Mouse (Mus musculus) neural tube, embryonic 13.5 days (tissue): ENCODE data around the gene Actl7b. TPM values are rescaled to one million over a fixed set of nuclear protein-coding genes. Genes with fewer than 3 reads are reported as not detected.

Experiments used
- ATAC-seq: fragments of 200-750 bp; cut with Nextera tagmentation; 2 replicates; pipeline ENCODE4 v1.8.0; 2017; ENCODE audit warnings: low read depth, mild to moderate bottlenecking, moderate TSS enrichment, moderate library complexity
- H3K27ac ChIP-seq: fragments of 300-500 bp; sonication (generic); replicated peaks from 2 replicates; pipeline ENCODE4 v1.5.1; 2015; ENCODE audit warnings: moderate library complexity, mild to moderate bottlenecking, inconsistent platforms
- H3K27me3 ChIP-seq: fragments of 300-500 bp; sonication (generic); 2 replicates; pipeline ENCODE4 v1.6.1; 2015; ENCODE audit warnings: mild to moderate bottlenecking, inconsistent platforms
- H3K36me3 ChIP-seq: fragments of 300-500 bp; sonication (generic); 2 replicates; pipeline ENCODE4 v1.6.1; 2015; ENCODE audit warnings: mild to moderate bottlenecking, inconsistent platforms
- H3K4me1 ChIP-seq: fragments of 300-500 bp; sonication (generic); replicated peaks from 2 replicates; pipeline ENCODE4 v1.6.1; 2015; ENCODE audit warnings: inconsistent platforms
- H3K4me2 ChIP-seq: fragments of 300-500 bp; sonication (generic); 2 replicates; pipeline ENCODE4 v1.6.1; 2015; ENCODE audit warnings: inconsistent platforms, mild to moderate bottlenecking, moderate library complexity
- H3K4me3 ChIP-seq: fragments of 300-500 bp; sonication (generic); 2 replicates; pipeline ENCODE4 v1.5.1; 2015; ENCODE audit warnings: mild to moderate bottlenecking, inconsistent platforms
- H3K9ac ChIP-seq: fragments of 300-500 bp; sonication (generic); 2 replicates; pipeline ENCODE4 v1.6.1; 2015; ENCODE audit warnings: moderate library complexity, mild to moderate bottlenecking, inconsistent platforms
- H3K9me3 ChIP-seq: fragments of 300-500 bp; sonication (generic); 2 replicates; pipeline ENCODE4 v1.6.1; 2016; ENCODE audit warnings: inconsistent platforms
- WGBS: fragments of 180-500 bp; shearing (Covaris S2); methylation state at CpG from one replicate; pipeline ENCODE4 v1.1.7; 2015; 5-methylcytosine and 5-hydroxymethylcytosine counted together
- polyA plus RNA-seq: library from polyadenylated mRNA; unstranded; fragments of >200 nt; fragmentation: Nextera tagmentation; extraction: Ambion mirVana; gene quantifications from 2 replicates; pipeline ENCODE4 v1.2.1, GENCODE M21; 2015

Gene Actl7b
- polyA plus RNA-seq, result not detected in 2 replicates

DNA sequence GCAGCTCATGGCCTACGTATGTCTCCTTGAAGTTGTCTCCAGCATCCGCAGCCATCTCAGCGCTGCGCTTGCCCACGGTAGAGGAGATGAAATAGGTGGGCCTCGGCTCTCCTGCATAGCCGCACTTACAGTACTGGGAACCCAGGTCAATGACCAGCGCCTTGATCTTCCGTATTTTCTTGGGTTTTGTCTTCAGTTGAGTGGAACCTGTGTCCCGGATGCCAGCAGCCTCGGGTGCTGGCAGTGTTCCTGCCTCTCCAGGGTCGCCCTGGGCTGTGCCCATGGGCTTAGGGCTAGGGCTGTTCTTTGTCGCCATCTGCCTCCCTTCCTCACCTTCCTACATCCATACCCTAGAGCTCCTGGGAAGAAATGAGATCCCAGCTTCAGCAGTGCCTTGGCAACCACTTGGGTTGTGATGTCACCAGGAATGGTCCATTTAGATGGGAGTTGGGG is at the start of gene Actl7b:
TSS of gene Actl7b (minus strand) at position 403 of the 453 bp plus-strand sequence.
- no peak within 1 kb of the TSS for H3K9ac ChIP-seq
- H3K27me3 ChIP-seq, result no peaks in the 10 kb centered on the region
- no peak within 1 kb of the TSS for H3K27ac ChIP-seq
- H3K9me3 ChIP-seq, result no peaks in the 10 kb centered on the region
- H3K4me1 ChIP-seq, result no peaks in the 10 kb centered on the region
- H3K4me3 ChIP-seq, result no peak within 1 kb of the TSS
- H3K36me3 ChIP-seq, result peaks cover 21% of the 10 kb centered on the region
- H3K4me2 ChIP-seq, result no peak within 1 kb of the TSS
- no peak for ATAC-seq
- WGBS, result 94% methylated on average over 13 of the region's 13 CpGs

DNA sequence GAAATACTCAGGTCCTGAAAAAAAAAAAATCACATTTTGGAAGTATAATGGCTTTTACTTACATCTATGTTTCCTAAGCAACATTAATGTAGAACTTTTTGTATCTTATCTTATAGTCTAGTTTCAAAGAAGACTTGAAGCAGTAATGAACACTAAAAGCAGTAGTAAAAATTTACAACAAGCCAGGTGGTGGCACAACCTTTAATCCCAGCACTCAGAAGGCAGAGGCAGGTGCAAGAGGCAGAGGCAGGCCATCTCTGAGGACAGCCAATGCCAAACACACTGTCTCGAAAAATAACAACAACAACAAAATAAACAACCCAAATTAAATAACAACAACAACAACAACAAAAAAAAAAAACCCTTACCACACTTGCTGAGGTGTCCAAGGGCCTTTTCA is 29.8 kb upstream of the Actl7b start:
- WGBS, result 73% methylated on average over 1 of the region's 1 CpGs
- Histone ChIP-seq H3K4me3 (no peak overlapping the region), H3K4me2 (no peak overlapping the region), H3K9me3 (no peaks in the 10 kb centered on the region), H3K27ac (no peak overlapping the region), H3K27me3 (no peaks in the 10 kb centered on the region), H3K4me1 (no peaks in the 10 kb centered on the region), H3K9ac (no peak overlapping the region), H3K36me3 (peaks cover 94% of the 10 kb centered on the region)
- ATAC-seq, result no peak

DNA sequence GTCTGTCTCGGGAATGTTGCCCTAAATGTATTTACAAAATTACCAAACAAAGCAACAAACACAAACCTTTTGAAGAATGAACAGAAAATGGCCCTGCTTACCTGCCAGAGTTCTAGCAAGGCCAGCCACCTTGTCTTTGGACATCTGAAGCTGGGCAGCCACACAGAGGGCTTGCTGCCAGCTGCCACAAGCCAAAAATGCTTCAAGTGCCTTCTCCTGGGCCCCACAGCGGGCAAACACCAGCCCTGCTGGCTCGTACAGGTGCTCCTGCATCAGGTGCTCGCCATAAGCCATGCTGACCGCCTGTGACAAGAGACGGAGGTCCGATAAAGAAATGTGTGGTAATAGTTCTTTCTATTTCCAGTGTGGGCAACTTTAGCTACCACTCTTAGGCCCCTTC is 27.7 kb upstream of the Actl7b start:
- Histone ChIP-seq H3K4me2 (no peak overlapping the region), H3K4me3 (no peak overlapping the region), H3K36me3 (peaks cover 96% of the 10 kb centered on the region), H3K9ac (no peak overlapping the region), H3K27ac (no peak overlapping the region), H3K9me3 (no peaks in the 10 kb centered on the region), H3K4me1 (no peaks in the 10 kb centered on the region), H3K27me3 (no peaks in the 10 kb centered on the region)
- WGBS, result 94% methylated on average over 7 of the region's 7 CpGs
- no peak for ATAC-seq

DNA sequence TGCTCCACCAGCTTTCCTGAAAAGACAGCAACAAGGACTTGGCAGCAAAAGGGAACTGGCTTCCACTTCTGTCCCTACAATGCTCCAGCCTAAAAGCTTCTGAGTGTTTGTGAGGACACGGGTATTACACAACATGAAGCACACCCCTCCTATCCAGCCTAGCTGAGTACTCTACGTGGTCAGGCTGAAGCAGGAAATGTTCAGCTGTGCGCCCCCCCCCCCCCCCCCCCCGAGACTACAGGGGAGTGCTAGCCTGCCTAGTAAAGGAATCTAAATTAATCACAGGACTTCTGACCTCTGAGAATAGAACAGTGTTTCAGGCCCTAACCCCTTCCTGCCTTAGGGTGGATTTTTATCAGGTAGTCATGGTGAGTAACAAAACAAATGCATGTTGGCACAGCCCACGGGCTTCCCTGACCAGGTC is 26.6 kb upstream of the Actl7b start:
- Histone ChIP-seq H3K27me3 (no peaks in the 10 kb centered on the region), H3K9me3 (no peaks in the 10 kb centered on the region), H3K27ac (no peak overlapping the region), H3K36me3 (peaks cover 91% of the 10 kb centered on the region), H3K9ac (no peak overlapping the region), H3K4me1 (no peaks in the 10 kb centered on the region), H3K4me2 (no peak overlapping the region), H3K4me3 (no peak overlapping the region)
- no peak for ATAC-seq
- WGBS, result 69% methylated on average over 5 of the region's 5 CpGs

DNA sequence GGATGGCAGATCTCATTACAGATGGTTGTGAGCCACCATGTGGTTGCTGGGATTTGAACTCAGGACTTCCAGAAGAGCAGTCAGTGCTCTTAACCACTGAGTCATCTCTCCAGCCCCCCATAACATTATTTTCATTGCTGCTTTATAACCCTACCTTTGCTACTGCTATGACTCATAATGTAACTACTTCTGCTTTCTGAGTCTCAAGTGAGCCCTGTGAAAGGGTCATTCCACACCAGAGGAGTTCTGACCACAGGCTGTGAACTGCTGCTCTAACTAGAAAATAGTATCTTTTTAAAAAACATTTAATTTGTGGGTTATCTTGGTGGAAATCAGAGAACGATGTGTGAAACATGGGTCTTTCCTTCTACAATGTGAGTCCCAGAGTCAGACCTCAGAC is 16.4 kb upstream of the Actl7b start:
- Histone ChIP-seq H3K36me3 (peaks cover 98% of the 10 kb centered on the region), H3K4me3 (no peak overlapping the region), H3K27me3 (no peaks in the 10 kb centered on the region), H3K27ac (no peak overlapping the region), H3K9me3 (no peaks in the 10 kb centered on the region), H3K4me2 (no peak overlapping the region), H3K9ac (no peak overlapping the region), H3K4me1 (no peaks in the 10 kb centered on the region)
- WGBS, result 97% methylated on average over 1 of the region's 1 CpGs
- no peak for ATAC-seq

DNA sequence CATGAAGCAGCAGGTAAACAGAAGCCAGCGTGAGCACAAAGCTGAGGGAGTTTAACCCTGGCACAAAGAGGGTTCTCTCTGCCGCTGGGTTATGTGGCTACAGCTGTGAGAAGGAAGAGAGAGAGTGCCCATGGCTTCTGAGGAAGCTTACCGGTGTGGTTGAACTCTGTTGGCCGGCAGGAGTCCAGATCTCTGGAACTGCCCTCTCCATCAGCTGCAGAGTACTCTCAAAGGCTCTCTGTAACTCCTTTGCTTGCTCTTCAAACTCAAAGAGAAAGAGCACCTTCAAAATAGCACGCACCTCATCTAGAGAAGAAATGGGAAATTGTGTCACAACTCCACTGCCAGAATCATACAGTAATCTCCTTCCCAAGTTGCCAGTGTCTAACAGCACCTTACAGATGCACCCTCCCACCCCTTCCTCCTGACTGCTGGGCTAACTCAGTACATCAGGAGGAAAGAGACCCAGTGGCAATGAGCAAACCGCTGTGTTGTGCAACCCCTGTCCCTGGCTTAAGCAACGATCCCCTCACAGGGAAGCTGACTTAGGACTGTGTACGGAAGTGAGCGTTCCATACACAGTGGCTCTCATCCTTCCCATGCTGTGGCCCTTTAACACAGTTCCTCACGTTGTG is 15.8 kb upstream of the Actl7b start:
- WGBS, result 94% methylated on average over 10 of the region's 10 CpGs
- Histone ChIP-seq H3K9me3 (no peaks in the 10 kb centered on the region), H3K9ac (no peak overlapping the region), H3K4me2 (no peak overlapping the region), H3K27me3 (no peaks in the 10 kb centered on the region), H3K4me1 (no peaks in the 10 kb centered on the region), H3K27ac (no peak overlapping the region), H3K36me3 (peaks cover 93% of the 10 kb centered on the region), H3K4me3 (no peak overlapping the region)
- ATAC-seq, result no peak

DNA sequence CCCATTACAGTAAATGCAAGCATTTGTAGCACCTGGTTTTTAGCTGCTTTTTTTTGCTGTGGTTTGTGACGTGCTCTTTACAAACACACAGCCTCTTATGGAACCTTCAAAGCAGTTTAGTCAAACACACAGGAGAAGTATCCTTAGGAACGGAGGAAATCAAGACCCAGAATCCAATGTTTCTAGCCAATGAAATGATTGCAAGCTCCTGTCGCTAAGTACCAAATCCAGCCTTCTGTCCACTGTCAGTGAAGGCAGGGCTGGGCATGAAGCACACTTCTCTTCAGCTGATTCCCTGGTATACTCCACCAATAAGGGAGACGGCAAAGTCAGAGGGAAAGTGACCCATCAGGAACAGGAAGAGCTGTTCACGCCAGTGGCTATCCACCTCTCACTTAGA is 14.8 kb upstream of the Actl7b start:
- no peaks in the 10 kb centered on the region for H3K9me3 ChIP-seq
- no peaks in the 10 kb centered on the region for H3K27me3 ChIP-seq
- WGBS, result 91% methylated on average over 5 of the region's 5 CpGs
- no peak overlapping the region for H3K9ac ChIP-seq
- H3K4me1 ChIP-seq, result no peaks in the 10 kb centered on the region
- H3K36me3 ChIP-seq, result peaks cover 93% of the 10 kb centered on the region
- H3K4me3 ChIP-seq, result no peak overlapping the region
- H3K4me2 ChIP-seq, result no peak overlapping the region
- no peak for ATAC-seq
- no peak overlapping the region for H3K27ac ChIP-seq

DNA sequence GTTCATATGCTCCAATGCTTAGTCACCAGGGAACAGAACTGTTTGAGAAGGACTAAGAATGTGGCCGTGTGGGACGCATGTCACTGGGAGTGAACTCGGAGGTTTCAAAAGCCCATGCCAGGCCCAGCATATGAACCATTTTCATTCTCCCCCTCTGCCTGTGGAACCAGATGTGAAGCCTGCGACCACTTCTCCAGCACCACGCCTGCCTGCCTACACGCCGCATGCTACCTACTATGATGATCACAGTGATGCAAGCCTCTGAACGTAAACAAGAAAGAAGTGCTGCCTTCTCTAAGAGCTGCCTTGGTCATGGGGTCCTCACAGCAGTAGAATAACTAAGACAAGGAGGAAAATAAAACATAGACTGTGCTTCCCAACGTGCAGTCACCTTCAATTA is 6.2 kb upstream of the Actl7b start:
- Histone ChIP-seq H3K4me1 (no peaks in the 10 kb centered on the region), H3K36me3 (peaks cover 78% of the 10 kb centered on the region), H3K9ac (no peak overlapping the region), H3K27me3 (no peaks in the 10 kb centered on the region), H3K4me3 (no peak overlapping the region), H3K9me3 (no peaks in the 10 kb centered on the region), H3K27ac (no peak overlapping the region), H3K4me2 (no peak overlapping the region)
- no peak for ATAC-seq
- 98% methylated on average over 9 of the region's 9 CpGs for WGBS

GRCm38 (mm10) chr4:56746345-56746744 is 5.1 kb upstream of the Actl7b start:
- WGBS, result 96% methylated on average over 2 of the region's 2 CpGs
- Histone ChIP-seq H3K9ac (no peak overlapping the region), H3K4me2 (no peak overlapping the region), H3K27me3 (no peaks in the 10 kb centered on the region), H3K36me3 (peaks cover 70% of the 10 kb centered on the region), H3K27ac (no peak overlapping the region), H3K4me1 (no peaks in the 10 kb centered on the region), H3K9me3 (no peaks in the 10 kb centered on the region), H3K4me3 (no peak overlapping the region)
- no peak for ATAC-seq

DNA sequence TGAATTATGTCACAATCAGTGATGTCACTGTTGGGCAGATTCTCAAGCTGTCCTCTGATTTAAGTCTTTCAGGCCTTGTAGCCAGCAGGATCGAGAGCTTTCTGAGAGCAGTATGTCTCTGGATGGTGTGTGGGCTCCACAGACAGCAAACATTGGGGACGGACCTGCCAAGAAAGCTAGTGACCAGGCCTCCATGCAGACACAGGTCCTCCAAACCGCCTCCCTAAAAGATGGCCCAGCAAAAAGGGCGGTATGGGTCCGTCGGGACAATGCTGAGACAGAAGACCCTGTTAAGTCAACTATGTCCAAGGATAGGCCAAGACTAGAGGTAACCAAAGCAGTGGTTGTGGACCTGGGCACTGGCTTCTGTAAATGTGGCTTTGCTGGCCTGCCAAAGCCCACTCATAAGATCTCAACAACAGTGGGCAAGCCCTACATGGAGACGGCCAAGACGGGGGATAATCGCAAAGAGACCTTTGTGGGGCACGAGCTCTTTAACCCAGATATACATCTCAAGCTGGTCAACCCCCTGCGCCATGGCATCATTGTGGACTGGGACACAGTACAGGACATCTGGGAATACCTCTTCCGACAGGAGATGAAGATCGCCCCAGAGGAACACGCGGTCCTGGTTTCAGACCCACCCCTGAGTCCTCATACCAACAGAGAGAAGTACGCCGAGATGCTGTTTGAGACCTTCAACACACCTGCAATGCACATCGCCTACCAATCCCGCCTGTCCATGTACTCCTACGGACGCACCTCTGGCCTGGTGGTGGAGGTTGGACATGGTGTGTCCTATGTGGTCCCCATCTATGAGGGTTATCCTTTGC is 2.3 kb upstream of the Actl7b start, which contains the start of gene Actl7a:
TSS of gene Actl7a (plus strand) at position 51 of the 833 bp plus-strand sequence.
- WGBS, result 96% methylated on average over 21 of the region's 21 CpGs
- H3K4me1 ChIP-seq, result no peaks in the 10 kb centered on the region

DNA sequence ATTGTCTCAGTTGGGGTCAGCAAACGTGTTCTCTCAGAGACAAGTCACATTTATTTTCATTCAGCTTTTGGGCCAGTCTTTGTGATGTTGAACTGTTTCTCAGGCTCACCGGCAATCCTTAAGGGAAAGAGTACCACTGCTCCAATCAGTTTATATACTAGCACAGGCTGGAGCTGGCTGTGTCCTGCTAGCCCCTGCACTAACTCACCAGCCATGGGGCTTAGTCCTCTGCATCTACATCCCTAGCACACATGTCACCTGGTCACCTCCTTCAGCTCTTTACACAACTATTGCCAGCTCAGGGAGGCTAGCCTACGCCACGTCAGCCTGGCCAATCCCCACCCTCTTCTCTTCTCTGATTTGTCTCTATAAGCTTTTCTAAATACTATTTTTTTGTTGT is 1.5 kb upstream of the Actl7b start:
- no peak overlapping the region for H3K27ac ChIP-seq
- no peak overlapping the region for H3K4me2 ChIP-seq
- H3K27me3 ChIP-seq, result no peaks in the 10 kb centered on the region
- ATAC-seq, result no peak
- WGBS, result 87% methylated on average over 4 of the region's 4 CpGs
- peaks cover 37% of the 10 kb centered on the region for H3K36me3 ChIP-seq
- H3K4me3 ChIP-seq, result no peak overlapping the region
- no peak overlapping the region for H3K9ac ChIP-seq
- H3K9me3 ChIP-seq, result no peaks in the 10 kb centered on the region
- H3K4me1 ChIP-seq, result no peaks in the 10 kb centered on the region

More for the DNA sequence above, 2.3 kb upstream of the Actl7b start, which contains the start of gene Actl7a:
- Histone ChIP-seq H3K27me3 (no peaks in the 10 kb centered on the region), H3K4me3 (no peak within 1 kb of the TSS), H3K9ac (no peak within 1 kb of the TSS), H3K9me3 (no peaks in the 10 kb centered on the region), H3K27ac (no peak within 1 kb of the TSS), H3K36me3 (peaks cover 44% of the 10 kb centered on the region), H3K4me2 (no peak within 1 kb of the TSS)
- ATAC-seq, result no peak

DNA sequence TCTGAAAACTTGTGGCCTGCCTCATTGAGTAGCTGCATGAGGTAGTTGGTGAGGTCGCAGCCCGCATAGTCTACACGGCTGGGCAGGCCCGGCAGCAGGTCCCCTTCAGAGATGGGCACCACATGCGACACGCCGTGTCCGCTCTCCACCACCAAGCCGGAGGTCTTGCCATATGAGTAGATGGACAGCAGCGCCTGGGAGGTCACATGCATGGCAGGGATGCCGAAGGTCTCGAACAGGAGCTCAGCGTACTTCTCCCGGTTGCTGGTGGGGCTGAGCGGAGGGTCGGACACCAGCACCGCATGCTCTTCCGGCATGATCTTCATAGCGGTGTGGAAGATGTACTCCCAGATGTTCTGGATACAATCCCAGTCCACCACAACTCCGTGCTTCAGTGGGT is 632 bp downstream of the Actl7b start:
- Histone ChIP-seq H3K4me3 (no peak overlapping the region), H3K9me3 (no peaks in the 10 kb centered on the region), H3K4me2 (no peak overlapping the region), H3K36me3 (peaks cover 17% of the 10 kb centered on the region), H3K27me3 (no peaks in the 10 kb centered on the region), H3K27ac (no peak overlapping the region), H3K9ac (no peak overlapping the region), H3K4me1 (no peaks in the 10 kb centered on the region)
- WGBS, result 97% methylated on average over 20 of the region's 20 CpGs
- ATAC-seq, result no peak
